Mouse (Mus musculus) heart, adult 2 months (tissue): ENCODE measurements around the gene Slc12a7. TPM values are rescaled to one million over a fixed set of nuclear protein-coding genes. Genes with fewer than 3 reads are reported as not detected.
A peak's percentile ranks its signal among the peaks of the same experiment; 100 is the strongest.

ENCODE experiments used
- DNase-seq, 2 experiments: peaks; one replicate each; pipeline ENCODE4 v3.0.0; 2021
- H3K27ac ChIP-seq: fragments of 200-600 bp; 2 replicates; pipeline ENCODE4 v1.8.1; 2022
- H3K27me3 ChIP-seq: fragments of 200-500 bp; 2 replicates; pipeline ENCODE4 v1.6.1; 2012; ENCODE audit warnings: mild to moderate bottlenecking, low read length, inconsistent platforms, mixed read lengths; ENCODE audit not compliant: control insufficient read depth, insufficient read depth
- H3K36me3 ChIP-seq: fragments of 200-500 bp; 2 replicates; pipeline ENCODE4 v1.6.1; 2012; ENCODE audit warnings: low read length, inconsistent platforms; ENCODE audit not compliant: control insufficient read depth, insufficient read depth
- H3K4me1 ChIP-seq: fragments of 200-500 bp; 2 replicates; pipeline ENCODE4 v1.6.1; 2011; ENCODE audit warnings: low read length; ENCODE audit not compliant: control insufficient read depth, insufficient read depth
- H3K4me3 ChIP-seq: fragments of 200-600 bp; 2 replicates; pipeline ENCODE4 v1.8.1; 2022
- H3K79me2 ChIP-seq: fragments of 200-500 bp; replicated peaks from 2 replicates; pipeline ENCODE4 v1.6.1; 2012; ENCODE audit warnings: mild to moderate bottlenecking, inconsistent platforms, low read length, moderate library complexity, mixed read lengths; ENCODE audit not compliant: control insufficient read depth, insufficient read depth
- H3K9ac ChIP-seq: fragments of 200-500 bp; 2 replicates; pipeline ENCODE4 v1.6.1; 2012; ENCODE audit warnings: low read depth, mild to moderate bottlenecking, control low read depth, inconsistent platforms, low read length, mixed read lengths
- CTCF ChIP-seq: fragments of 200-600 bp; IDR thresholded peaks from 2 replicates; pipeline ENCODE4 v1.8.1; 2022; ENCODE audit warnings: antibody characterized with exemption, mild to moderate bottlenecking, moderate library complexity
- EP300 ChIP-seq: fragments of 200-500 bp; IDR thresholded peaks from 2 replicates; pipeline ENCODE4 v1.6.1; 2011; ENCODE audit warnings: low read depth, low read length, control low read depth; ENCODE audit not compliant: insufficient read depth
- POLR2A ChIP-seq: fragments of 200-500 bp; IDR thresholded peaks from 2 replicates; pipeline ENCODE4 v1.6.1; 2011; ENCODE audit warnings: mild to moderate bottlenecking, low read depth, low read length, control low read depth; ENCODE audit not compliant: insufficient read depth
- WGBS: fragments of 180-500 bp; shearing (Covaris S2); methylation state at CpG from one replicate; pipeline ENCODE4 v1.1.7; 2018; 5-methylcytosine and 5-hydroxymethylcytosine counted together
- intact Hi-C: fragments of 180-260 bp; cut with DNase I; formaldehyde crosslinking; loops from one replicate; pipeline ENCODE4 v1.15.1; 2025
- polyA plus RNA-seq: library from polyadenylated mRNA; depleted of rRNA; stranded (reverse); fragments of >200 nt; gene quantifications from 2 replicates; pipeline ENCODE4 v1.2.3, GENCODE M21; 2012
- total RNA-seq, 2 experiments: library from RNA; stranded (reverse); gene quantifications; 2 replicates each; pipeline ENCODE4 v1.2.3; 2021

Gene Slc12a7
- total and polyA plus RNA-seq, 3 experiments = 154 to 190 (median 177) TPM

DNA sequence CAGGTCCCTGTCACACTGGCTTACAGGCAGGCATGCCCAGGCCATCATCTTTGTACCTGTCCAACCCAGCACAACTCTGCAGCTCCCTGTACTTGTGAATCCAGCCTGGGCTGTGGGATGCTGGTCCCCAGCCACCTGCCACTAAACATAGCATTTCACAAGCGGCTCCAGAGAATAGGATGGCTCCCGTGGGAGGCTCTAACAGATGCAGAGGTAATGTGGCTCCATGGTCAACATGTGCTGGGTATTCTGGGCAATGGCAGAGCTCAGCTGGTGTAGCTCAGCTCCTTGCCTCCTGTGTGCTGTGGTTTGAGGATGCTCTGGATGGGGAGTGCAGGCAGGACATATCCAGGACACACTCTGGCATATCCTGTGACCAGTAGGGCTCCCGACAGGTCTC is 10.8 kb downstream of the Slc12a7 start:
- TF ChIP-seq POLR2A (no peak), CTCF (no peak), EP300 (no peak)
- WGBS = 52% methylated on average over 3 of the region's 3 CpGs

DNA sequence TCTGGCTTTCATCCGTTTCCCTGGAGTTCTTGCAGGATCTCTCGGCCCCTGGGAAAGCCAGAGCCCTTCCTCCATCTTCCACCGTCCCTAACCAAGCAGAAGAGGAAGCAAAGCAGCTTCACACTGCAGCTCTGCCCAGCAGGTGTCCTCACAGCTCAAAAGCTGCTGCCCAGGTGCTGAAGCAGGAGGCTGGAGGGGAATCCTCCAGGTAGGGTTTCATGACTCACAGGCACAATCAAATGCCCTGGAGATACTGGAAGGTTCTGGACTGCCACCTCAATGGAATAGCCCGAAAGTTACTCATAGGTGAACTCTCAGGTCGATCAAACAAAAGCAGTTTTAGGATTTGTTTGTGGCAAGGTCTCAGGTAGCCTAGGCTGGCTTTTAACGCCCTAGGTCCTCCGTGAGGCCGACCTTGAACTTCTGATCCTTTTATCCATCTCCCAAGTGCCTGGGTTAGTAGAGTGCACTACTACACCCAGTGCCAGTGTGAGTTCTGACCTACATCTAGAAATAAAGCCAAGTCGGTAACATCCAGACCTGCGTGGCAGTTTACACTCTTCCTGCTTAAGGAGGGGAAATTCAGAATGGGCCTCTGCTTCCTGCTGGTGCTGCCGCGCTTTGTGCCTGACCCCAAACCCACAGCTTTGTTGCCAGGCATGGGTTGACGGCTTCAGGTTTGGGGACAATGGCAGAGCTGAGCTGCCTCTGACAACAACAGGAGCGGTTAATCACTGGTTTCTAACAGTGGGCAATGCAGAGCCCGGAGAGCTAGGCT is 16.0 kb downstream of the Slc12a7 start:
- Histone ChIP-seq H3K79me2 (no peaks in the 10 kb centered on the region), H3K27me3 (no peaks in the 10 kb centered on the region), H3K4me1 (peaks cover 3% of the 10 kb centered on the region; the same call in 1 of the 2 replicates), H3K9ac (no peak overlapping the region), H3K4me3 (no peak overlapping the region), H3K27ac (no peak overlapping the region), H3K36me3 (no peaks in the 10 kb centered on the region; the same call in 1 of the 2 replicates)
- DNase-seq = no peak
- intact Hi-C loops = loop anchor here (2.0 kb wide), 1 partner anchor 74 kb away; no protein-coding TSS in a partner anchor
- WGBS = 42% methylated on average over 15 of the region's 15 CpGs
- TF ChIP-seq CTCF (peak; percentile 64), EP300 (no peak)

More for the DNA sequence above, 10.8 kb downstream of the Slc12a7 start:
- no peak overlapping the region for H3K9ac ChIP-seq
- H3K36me3 ChIP-seq = no peaks in the 10 kb centered on the region
- no peak overlapping the region for H3K27ac ChIP-seq
- intact Hi-C loops = no loop called here
- H3K79me2 ChIP-seq = no peaks in the 10 kb centered on the region; the same call in 1 of the 2 replicates
- DNase-seq = no peak
- no peak overlapping the region for H3K4me3 ChIP-seq
- no peaks in the 10 kb centered on the region for H3K4me1 ChIP-seq
- no peaks in the 10 kb centered on the region for H3K27me3 ChIP-seq

DNA sequence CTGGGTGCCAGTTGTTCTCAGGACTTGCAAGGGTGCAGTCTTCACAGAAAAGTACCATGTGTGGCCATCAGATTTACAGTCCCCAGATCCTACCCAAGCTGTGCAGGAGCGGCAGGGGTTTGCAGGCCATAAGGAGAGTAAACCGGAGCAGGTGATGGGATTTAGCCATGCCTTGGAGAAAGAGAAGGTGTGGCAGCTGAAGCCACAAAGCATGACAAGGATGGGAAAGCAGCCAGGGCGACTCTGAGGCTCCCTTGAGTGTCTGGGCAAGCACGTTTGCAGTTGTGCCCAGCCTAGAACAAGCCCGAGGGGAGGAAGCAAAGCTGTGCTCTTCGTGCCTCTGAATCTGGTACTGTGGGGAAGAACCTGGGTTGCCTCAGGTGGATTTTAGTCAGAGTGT is 17.5 kb downstream of the Slc12a7 start:
- WGBS = 51% methylated on average over 6 of the region's 6 CpGs
- H3K9ac ChIP-seq = no peak overlapping the region

DNA sequence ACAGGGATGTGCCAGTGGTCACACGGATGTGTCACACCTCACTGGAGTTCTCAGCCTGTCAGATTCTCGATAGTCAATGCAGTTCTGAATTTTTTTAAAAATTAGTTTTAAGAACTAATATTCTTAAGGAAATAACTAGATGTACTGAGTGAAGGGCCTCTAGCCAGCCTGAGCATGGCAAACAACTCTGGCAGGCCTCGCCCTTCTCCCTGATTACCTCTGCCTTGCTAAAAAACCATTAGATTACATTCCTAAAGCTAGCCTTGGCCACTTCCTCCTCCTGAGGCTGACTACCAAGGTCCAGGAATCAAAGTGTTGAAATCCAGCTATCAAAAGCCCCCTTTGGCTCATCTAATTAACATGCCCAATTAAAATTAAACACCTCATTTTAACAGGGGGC is 18.4 kb downstream of the Slc12a7 start:
- no peak for DNase-seq
- Histone ChIP-seq H3K4me1 (peaks cover 4% of the 10 kb centered on the region), H3K27ac (peak overlapping the region; percentile 26; the same call in 1 of the 2 replicates), H3K27me3 (no peaks in the 10 kb centered on the region), H3K9ac (no peak overlapping the region), H3K36me3 (no peaks in the 10 kb centered on the region; the same call in 1 of the 2 replicates), H3K79me2 (no peaks in the 10 kb centered on the region), H3K4me3 (no peak overlapping the region)
- intact Hi-C loops = no loop called here
- TF ChIP-seq CTCF = no peak
- TF ChIP-seq POLR2A = no peak
- no peak for TF ChIP-seq EP300
- WGBS = 90% methylated on average over 3 of the region's 3 CpGs

More for the DNA sequence above, 17.5 kb downstream of the Slc12a7 start:
- Histone ChIP-seq H3K79me2 (no peaks in the 10 kb centered on the region), H3K4me3 (no peak overlapping the region), H3K27ac (peak overlapping the region; percentile 26; the same call in 1 of the 2 replicates), H3K27me3 (no peaks in the 10 kb centered on the region), H3K4me1 (peaks cover 3% of the 10 kb centered on the region; the same call in 1 of the 2 replicates), H3K36me3 (no peaks in the 10 kb centered on the region; the same call in 1 of the 2 replicates)
- no peak for TF ChIP-seq POLR2A
- no peak for TF ChIP-seq EP300
- no peak for TF ChIP-seq CTCF
- no peak for DNase-seq
- intact Hi-C loops = no loop called here

DNA sequence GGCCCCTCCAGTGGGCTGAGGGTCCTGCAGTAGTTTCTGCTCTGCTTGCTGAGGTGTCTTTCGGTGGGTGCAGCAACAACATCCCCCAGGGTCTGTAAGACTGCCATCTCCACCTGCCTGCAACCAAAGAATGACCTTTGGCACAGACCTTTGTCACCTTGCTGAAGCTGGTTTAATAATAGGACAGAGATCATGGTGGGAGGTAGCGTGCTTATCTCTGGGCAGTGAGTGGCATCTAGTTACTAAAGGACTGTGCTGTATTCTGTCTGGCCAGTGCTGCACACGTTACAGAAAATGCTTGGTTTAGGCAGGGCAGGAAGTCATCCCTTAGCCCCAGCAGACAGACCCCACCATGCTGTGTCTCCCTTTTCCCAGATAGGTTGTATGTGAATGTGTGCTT is 22.9 kb downstream of the Slc12a7 start:
- no peak for DNase-seq
- 0 out of 2 replicates have a peak, but pooled peaks have one; percentile 9 for TF ChIP-seq EP300
- TF ChIP-seq POLR2A = 0 out of 2 replicates have a peak, but pooled peaks have one; percentile 16
- TF ChIP-seq CTCF = no peak
- H3K79me2 ChIP-seq = no peaks in the 10 kb centered on the region; the same call in 1 of the 2 replicates
- no peak overlapping the region for H3K4me3 ChIP-seq
- no peak overlapping the region for H3K9ac ChIP-seq
- H3K4me1 ChIP-seq = peaks cover 10% of the 10 kb centered on the region
- WGBS = 54% methylated on average over 3 of the region's 3 CpGs
- H3K27me3 ChIP-seq = no peaks in the 10 kb centered on the region
- intact Hi-C loops = no loop called here
- H3K36me3 ChIP-seq = no peaks in the 10 kb centered on the region; the same call in 1 of the 2 replicates
- H3K27ac ChIP-seq = peak overlapping the region; percentile 79

DNA sequence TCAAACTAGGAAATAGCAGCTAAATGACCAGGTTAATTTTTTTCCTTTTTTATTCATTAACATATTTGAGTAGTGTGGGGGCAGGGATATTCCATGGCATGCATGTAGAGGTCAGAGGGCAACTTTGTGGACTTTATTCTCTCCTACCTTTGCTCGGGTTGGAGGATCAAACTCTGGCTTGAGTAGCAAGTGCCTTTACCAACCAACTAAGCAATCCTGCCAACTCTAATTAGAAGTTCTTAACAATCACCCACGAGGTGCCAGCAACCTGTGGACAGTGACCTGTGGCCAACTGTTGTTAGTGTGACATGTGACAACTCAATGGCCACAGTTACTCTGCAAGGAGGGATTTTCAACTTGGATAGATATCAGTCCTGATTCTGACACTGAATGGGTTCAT is 24.0 kb downstream of the Slc12a7 start:
- peak overlapping the region; percentile 73 for H3K27ac ChIP-seq
- H3K4me3 ChIP-seq = no peak overlapping the region
- no peak for TF ChIP-seq CTCF
- no peaks in the 10 kb centered on the region for H3K36me3 ChIP-seq
- no peak for DNase-seq
- intact Hi-C loops = no loop called here
- no peak overlapping the region for H3K9ac ChIP-seq
- H3K27me3 ChIP-seq = no peaks in the 10 kb centered on the region
- H3K4me1 ChIP-seq = peaks cover 10% of the 10 kb centered on the region
- 54% methylated on average over 2 of the region's 2 CpGs for whole genome bisulfite sequencing
- no peaks in the 10 kb centered on the region; the same call in 1 of the 2 replicates for H3K79me2 ChIP-seq
